Mouse (Mus musculus) erythroid progenitor cell, adult 5-6 weeks (primary cell): ENCODE results near the gene Col4a2. TPM values are rescaled to one million over a fixed set of nuclear protein-coding genes. Genes with fewer than 3 reads are reported as not detected.

Experiments
- ATAC-seq: replicated peaks from 2 replicates; pipeline ENCODE4 v1.8.0; 2016; ENCODE audit warnings: moderate number of reproducible peaks, mild to moderate bottlenecking, moderate TSS enrichment, inconsistent platforms; ENCODE audit not compliant: poor library complexity, low FRiP score, severe bottlenecking
- total RNA-seq, 2 experiments: library from RNA; stranded (forward) in 1 of 2; stranded (reverse) in 1 of 2; fragments of 150-400 nt in 1 of 2; fragments of 186-747, 209-891 nt in 1 of 2; gene quantifications; 2 replicates each; pipeline versions ENCODE4 v1.2.3 to v1.2.4; 2015 to 2017; ENCODE audit warnings: low replicate concordance in 2 of 2

Gene Col4a2
- total RNA-seq (2015; ENCODE audit: low replicate concordance) (not detected in 2 replicates), total RNA-seq (2017; ENCODE audit: low replicate concordance) (0.23 and 0.39 TPM in 2 replicates)

DNA sequence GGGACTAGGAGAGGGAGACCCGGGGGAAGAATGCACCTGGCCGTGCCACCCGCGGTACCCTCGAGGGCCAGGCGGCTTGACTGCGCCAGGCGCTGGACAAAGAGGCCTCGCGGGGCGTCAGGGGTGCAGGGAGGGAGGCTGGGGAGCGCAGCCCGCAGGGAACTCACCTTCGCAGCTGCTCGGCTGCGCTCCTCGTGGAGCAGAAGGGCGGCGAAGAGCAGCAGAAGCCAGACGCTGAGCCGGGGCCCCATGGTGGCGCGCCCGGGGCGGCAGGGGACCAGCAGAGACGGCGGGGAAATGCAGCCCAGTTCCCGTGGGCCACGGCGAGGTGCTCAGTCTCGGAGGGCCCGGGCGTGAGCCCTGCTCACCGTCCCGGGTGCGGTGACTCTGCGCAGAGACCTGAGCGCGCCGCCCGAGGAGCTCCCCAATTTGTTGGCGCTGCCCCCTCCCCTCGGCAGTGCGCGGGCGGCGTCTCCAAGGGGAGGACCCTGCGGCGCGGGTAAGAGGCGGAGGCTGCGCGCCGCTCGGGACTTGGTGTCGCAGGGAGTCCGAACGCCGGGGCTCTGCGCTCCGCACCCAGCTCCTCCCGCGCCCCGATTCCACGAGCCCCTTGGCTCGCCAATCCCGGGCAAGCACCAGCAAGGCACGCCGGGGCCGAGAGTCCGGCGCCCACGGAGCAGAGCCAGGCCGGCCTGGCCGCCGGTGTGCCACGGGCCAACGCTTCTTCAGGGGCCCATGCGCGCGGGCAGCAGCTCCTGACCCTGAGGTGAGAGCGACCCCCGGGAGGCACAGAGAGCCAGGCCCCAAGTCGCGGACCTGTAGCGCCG is at the start of gene Col4a2, which contains the start of gene Col4a1:
TSS of gene Col4a2 (plus strand) at position 457 of the 827 bp plus-strand sequence.
TSS of gene Col4a1 (minus strand) at position 478 of the 827 bp plus-strand sequence.
- no peak for ATAC-seq

DNA sequence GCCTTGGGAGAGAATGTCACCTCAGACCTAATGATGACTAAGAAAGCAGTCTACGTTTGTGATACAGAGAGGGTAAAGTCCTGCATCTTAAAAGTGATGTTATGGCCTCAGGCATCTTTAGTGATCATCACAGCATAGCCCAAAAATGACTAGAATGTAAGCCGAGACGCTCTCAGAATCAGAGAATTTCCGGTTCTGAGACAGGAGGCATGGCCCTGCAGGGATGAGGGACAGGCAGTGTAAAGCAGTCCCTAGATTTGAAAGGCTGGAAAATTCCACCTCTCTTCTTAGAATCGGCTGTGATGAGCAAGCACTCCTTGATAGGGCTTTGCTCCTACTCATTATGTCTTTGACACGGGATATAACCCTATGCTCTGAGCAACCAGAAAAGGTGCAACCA is 48.8 kb upstream of the Col4a2 start:
- ATAC-seq: no peak

DNA sequence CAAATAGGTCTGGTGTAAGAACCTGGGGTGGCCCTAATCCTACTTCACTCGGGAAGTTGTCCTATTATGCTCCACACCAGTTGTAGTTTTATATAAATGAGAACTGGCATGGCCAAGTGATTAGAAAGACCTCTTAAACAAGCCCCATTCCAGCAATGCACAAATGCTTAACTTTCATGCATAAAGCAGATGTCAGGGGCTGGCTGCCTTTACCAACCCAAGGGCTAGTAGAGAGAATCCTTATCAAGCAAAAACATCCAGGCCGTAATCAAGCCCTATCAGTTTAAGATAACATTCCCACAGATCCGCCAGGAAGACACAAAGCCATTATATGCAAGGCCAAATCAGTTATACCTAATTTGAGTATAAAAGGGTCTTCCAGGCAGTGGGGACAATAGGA is 46.6 kb upstream of the Col4a2 start:
- no peak for ATAC-seq

DNA sequence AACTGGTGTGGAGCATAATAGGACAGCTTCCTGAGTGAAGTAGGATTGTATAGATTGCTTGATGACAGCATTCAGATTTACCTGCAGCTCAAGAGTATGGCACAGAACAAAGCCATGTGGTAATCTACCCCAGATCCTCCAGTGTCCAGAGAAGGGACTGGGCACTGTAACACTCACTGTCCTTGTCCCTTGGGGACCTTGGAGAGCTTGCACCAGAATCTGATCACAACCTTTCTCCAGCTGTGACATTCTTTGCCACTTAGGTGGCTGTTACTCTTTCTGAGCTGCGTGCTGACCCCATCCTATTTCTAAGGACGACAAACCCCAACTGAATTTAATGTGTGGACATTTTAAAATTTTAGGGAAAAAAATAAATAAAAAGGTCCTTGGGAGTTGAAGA is 46.1 kb upstream of the Col4a2 start:
- no peak for ATAC-seq

DNA sequence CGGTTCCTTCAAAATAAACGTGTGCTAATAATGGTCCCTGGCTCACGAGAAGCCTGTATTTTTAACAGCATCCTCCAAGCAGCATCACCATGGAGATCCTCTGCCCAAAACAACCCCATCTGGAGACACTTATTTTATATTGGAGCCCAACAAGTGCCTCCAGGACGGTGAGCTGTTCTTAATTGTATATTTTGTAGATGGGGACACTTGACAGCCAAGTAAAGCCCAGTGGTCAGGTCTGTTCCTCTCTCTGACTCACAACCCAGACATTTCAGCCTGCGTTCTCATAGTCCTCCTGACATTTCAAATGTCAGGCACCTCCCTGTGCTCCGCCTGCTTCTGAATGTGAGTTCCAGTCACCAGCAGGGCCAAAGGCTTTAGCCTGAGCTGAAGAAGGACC is 43.9 kb upstream of the Col4a2 start:
- ATAC-seq: no peak

DNA sequence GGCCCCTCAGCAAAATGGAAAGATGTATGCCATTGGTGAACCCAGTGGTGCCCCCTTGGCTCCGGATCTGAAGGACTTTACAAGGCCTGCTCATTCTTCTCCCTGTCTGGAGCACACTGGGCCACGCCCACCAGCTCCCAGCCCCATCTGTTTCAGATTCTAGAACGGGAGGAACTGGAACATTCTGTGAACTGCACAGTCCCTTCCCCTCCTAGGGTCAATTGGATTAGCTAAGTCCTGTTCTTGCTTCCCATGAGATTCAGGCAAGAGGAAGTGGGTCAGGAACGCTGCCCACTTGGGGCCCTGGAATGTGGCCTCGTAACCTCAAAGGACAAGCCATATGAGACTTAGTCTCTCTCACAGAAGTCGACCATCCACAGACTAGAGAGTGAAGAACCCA is 41.8 kb upstream of the Col4a2 start:
- ATAC-seq: no peak

DNA sequence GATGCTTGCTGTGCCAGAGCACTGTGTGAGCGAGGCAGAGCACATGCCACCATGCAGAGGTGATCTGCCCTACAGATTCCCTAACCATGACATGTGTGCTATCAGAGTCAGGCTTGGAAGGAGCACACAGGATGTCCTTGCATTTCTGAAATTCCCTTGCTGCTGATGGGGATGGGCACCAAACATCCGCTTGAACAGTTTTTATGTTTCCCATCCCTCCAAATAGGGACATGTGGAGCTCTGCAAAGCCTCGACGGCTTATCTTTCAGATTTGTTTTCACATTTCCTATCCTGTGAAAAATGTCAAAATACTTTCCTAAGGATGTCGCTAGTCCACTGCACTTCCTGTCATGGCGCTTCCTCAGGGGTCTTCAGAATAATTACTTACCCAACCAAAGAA is 40.4 kb upstream of the Col4a2 start:
- ATAC-seq: no peak

DNA sequence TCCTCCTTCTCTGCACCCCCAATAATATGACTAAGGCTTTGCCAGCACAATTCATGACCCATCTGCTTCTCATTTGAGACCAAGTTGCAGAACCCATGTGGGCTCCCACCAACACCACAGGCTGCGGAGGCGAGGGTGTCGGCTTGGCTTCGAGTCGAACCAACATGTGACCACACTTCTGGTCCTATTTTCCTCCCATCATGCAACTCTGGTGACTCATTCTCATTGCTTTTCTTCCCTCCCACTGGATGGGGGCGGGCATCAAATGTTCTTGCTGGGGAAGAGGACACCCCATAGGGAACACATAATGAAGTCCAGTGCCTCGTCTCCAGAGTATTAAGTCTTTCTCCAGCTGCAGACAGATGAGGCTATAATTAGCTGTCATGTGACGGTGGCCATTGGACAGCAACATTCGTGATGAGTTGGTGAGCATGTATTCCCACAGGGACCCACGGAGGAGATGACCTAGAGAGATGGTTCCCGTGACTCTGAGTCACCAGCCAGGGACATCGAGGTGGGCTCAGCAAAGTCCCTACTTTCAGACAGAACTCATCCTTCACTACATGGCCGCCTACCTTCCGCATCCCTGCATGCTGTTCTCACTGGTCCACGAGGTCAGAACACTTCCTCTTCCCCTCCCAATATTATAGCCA is 39.0 kb upstream of the Col4a2 start:
- no peak for ATAC-seq

DNA sequence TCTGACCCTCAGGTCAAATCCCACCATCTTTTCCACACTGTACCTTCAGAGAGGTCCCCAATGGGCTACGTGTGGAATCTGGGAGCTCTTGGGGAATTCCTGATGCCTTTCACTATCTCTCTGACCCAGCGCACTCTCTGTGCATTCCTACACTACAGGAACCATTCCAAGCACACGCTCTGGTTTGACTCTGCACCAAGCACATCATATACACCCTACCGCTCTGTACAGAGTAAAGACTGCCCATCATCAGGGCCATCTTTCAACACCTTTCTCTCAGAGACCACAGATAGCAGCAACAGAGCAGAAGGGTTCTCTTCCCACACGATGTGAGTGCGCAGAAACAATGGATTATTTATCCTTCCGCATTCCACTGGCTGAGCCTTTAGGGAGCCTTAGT is 38.2 kb upstream of the Col4a2 start:
- ATAC-seq: no peak

DNA sequence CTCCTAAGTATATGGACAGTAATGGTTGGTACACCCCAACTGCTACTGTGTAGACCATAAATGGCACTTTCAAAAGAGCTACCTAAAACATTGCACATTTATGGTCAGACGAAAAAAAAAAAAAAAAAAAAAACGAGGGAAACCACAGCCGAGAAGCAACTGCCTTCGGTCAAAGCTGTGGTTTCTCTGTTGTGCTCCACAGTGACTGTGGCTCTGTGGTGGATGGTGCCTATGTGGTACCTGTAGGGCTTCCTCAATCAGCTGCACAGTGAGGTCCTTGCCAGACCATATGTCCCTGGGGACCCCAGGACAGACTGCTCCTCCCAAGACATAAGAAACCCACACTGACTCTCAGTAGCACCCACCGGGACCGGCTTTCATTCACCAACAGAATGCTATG is 36.3 kb upstream of the Col4a2 start:
- ATAC-seq: no peak

DNA sequence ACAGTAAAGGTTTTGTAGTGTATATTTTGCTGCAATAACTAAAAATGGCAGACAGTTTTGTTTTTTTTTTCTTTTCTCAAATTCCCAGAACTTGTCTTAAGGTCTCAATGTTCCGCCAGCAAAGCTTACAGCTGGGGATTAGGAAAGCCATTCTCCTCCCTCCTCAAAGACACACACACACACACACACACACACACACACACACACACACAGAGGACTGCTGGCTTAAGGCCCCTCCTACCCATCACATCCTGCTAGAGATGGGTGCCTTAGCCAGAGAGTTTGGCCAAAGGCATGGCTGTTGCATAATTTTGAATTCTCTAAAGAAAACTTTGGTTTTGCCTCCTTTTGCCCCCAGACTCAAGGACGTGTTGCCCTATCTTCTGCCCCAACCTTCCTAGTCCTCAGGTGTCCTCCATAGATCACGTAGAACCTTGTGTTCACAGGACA is 35.0 kb upstream of the Col4a2 start:
- no peak for ATAC-seq

DNA sequence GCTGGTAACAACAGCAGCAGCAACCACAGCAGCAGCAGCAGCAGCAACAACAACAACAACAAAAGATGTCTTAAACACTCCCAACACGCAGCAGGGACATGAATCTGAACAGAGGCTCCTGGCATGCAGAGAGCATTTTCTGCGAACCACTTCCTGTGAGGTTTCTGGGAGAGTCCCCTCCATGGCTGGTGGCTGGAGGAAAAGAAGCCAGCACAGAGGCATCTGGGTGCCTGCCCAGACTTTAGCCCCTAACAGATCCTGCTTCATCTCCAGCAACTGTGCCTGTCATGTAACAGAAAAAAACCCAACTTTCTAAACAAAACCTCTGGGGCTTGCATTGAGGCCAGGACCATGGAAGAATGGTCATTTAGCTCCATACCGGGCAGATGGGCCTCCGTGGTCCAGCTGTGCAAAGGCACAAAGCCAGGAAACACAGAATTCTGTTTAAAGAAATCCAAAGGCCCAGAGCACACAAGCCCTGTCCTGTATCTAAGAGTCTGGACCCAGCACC is 34.4 kb upstream of the Col4a2 start:
- ATAC-seq: no peak

DNA sequence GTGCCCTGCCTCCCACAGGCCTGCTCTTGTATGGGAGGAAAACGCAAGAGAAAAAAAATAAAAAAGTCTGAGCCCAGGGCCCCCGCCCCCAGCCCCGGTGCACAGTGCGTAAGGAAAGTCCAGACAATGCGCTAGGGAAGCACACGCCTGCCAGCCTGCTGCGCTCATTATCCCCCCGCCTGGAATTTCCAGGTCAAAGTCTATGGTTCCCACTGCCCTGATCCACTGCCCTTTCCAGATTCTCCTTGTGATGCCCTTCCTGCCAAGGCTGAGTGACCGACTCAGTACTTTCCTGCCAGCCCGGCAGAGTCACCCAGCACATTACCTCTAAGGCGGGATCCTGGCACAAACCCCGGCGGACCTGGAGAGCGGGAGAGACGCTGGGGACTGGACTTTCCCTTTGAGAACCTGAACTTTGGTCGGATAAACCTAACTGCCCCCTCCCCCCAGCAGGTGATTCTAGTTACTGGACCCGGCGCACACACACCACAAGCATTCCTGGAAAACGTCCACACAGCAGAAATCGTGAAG is 33.2 kb upstream of the Col4a2 start:
- ATAC-seq: no peak

DNA sequence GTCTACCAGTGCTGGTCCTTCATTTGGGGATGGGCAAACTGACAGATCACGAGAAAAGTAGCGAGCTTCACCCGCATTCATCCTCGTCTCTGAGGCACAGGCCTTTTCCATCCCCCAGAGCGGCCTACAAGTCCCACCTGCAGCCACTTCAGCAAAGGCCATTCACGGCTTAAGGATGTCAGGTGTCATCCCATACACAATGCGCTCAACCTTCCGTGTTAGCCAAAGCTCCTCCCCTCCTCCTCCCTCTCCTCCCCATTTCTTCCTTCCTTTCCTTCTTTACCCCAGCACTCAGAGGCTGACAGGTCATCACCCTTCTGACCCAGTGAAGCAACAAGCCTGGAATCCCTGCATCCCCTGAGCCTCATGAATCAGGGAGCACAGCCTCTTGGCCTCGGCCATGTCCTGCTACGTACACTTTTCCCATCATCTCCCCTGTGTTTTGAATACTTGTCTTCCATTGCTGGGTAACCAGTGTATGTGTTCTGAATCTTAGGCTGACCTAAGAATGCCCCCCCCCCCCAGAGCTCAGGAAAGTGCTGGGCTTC is 31.8 kb upstream of the Col4a2 start:
- ATAC-seq: no peak

DNA sequence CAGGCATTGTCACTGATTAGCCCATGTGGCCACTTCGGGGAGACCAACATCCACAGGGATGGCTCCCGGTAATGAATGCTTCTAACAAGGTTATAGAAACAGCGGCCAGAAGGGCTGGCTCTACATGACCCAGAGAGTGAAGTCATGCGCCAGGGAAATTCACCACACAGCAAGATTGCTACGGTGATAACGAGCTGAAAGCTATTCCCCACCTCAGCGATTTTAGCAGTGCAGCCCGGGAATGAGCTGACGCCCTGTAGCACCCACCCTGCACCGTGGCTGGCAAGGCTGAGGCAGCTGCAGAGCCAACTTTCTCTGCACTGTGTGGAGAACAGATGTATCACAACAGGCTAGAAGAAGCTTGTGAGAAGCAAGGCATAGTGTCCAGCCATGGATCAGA is 30.5 kb upstream of the Col4a2 start:
- ATAC-seq: no peak

DNA sequence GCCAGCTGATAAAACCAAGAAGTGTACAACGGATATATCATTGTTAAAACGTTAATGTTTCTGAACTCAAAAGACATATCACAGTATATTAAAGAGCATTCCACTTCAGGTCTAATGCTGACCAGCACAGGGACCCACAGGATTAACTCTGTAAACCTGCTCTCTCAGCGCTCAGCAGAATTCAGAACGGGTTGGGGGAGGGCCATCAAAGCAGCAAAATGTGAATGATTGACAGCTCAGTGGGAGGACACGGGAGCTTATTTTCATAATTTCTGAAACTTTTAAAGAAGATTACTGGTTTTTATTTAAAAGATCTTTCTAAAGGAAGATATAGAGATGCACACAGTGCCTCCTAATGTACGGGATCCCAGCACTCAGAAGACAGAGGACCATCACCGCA is 29.9 kb upstream of the Col4a2 start:
- ATAC-seq: no peak

DNA sequence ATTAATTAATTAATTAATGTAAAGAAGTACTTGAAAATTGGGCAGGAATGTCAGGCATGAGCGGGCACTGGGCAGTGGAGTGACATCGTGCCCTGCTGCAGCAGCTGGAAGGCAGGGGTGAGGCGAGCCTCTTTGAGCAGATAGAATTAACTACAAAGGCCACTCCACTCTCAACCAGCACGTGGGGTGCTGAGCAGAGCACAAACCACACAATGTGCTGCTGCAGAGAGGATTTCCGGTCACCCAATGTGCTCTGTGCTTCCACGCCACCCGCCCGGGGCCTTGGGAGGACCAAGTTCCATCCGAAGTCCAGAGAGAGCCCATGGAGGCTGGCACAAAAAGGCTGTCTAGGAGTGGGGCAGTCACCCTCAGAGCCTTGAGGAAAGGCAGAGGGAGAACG is 29.4 kb upstream of the Col4a2 start:
- no peak for ATAC-seq

DNA sequence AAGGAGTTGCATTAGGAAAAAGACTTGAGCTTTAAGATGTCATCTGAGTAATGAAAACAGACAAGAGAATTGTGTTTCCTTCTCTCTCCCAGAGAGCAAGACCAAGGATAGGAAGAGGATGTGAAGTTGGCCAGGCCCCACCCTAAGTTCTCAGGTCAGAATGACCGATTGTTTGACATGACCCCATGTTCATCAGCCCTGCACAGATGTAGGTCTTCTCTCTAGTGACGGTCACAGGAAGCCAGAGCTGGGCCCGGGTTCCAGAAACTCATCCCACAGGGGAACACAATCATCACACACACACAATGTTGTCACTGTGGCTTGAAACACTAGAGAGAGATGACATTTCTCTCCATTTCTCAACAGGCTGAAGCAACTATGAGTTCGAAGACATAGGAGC is 27.2 kb upstream of the Col4a2 start:
- ATAC-seq: no peak

DNA sequence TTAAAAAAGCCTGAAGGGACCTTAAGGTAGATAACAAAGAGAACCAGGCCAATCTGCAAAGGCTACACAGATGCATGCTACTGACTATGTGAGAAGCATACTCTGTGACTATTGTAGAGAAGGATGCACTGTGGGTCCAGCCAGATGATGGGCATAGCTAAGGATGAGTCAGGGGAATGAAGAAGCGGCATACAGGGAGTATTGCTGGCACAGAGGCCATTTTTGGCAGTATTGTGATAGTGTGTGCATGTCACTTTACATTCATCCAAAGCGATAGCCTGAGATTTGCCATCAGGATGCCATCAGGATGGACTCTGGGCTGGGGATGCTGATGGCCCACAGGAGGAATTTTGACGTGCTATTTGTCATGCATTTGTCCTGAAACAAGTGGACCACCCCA is 25.5 kb upstream of the Col4a2 start:
- ATAC-seq: no peak

DNA sequence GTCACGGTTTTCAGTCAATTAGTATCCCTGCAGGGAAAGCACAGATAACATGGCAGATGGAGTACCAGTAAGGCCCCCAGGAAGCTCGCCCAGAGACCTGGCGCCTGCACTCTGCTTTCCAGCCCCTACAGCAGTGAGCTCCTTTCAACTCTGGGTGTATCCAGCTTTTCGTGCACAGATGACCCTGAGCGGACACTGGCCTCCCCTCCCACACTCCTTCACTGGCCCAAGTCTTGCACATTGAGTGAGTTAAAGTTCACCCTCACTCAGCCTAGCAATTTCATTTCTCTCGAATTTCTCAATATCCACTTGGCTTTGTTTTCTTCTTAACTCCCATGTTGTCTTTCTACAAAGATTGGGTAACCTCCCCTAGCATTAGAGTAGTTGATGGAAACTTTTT is 24.3 kb upstream of the Col4a2 start:
- ATAC-seq: no peak

DNA sequence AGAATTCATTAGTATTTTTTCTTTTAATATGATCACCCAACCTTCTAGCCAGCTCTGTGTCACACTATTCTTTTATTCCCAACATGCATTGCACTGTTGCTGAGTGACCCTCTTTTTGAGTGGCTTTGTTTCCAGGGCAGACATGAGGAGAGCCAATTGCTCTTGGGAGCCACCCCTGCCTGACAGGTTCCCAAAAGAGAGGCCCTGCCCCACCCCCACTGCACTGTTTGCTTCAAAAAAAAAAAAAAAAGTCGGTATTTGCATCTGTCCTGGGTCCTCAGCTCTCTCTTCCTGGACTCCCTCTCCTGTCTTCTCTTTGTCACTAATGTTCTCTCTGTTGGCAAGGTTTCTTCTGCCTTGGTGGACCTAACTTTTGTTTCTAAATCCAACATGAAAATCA is 22.1 kb upstream of the Col4a2 start:
- ATAC-seq: no peak
